Mouse (Mus musculus) megakaryocyte, adult 5-6 weeks (primary cell): ENCODE results near the gene Rps8. TPM values are rescaled to one million over a fixed set of nuclear protein-coding genes. Genes with fewer than 3 reads are reported as not detected.

Experiments used
- total RNA-seq, 2 experiments: library from RNA; stranded (forward) in 1 of 2; stranded (reverse) in 1 of 2; fragments of 153-499, 151-499 nt in 1 of 2; fragments of 221-1000, 200-1000 nt in 1 of 2; gene quantifications; 2 replicates each; pipeline versions ENCODE4 v1.2.3 to v1.2.4; 2015 to 2017

Rps8 gene
- total RNA-seq, 2 experiments from 2014 or later, result 1,065 to 2,625 TPM

Other genes starting within 250 kb of the Rps8 start
- gene Urod, start 161.8 kb downstream of the Rps8 start, total RNA-seq (2015), result 48.9 and 55.7 TPM in 2 replicates
- gene Urod, start 161.8 kb downstream of the Rps8 start, total RNA-seq (2017), result 32.0 and 46.4 TPM in 2 replicates
- 9.5 and 10.1 TPM in 2 replicates for gene Hectd3, start 160.9 kb downstream of the Rps8 start, total RNA-seq (2015)
- gene Hectd3, start 160.9 kb downstream of the Rps8 start, total RNA-seq (2017), result 18.9 and 20.0 TPM in 2 replicates
- gene Eif2b3, start 136.8 kb downstream of the Rps8 start, total RNA-seq (2015), result 10.9 and 18.2 TPM in 2 replicates
- 11.3 and 20.2 TPM in 2 replicates for gene Eif2b3, start 136.8 kb downstream of the Rps8 start, total RNA-seq (2017)
- 0.13 and 0.34 TPM in 2 replicates for gene Ptch2, start 60.2 kb downstream of the Rps8 start, total RNA-seq (2015)
- gene Ptch2, start 60.2 kb downstream of the Rps8 start, total RNA-seq (2017), result 0.08 and 0.11 TPM in 2 replicates
- 5.3 and 5.9 TPM in 2 replicates for gene Btbd19, start 30.5 kb downstream of the Rps8 start, total RNA-seq (2015)
- gene Btbd19, start 30.5 kb downstream of the Rps8 start, total RNA-seq (2017), result 10.4 and 11.1 TPM in 2 replicates
- gene Tctex1d4, start 29.4 kb downstream of the Rps8 start, total RNA-seq (2015), result 2.1 TPM in 1 of 2 replicates, not detected in the other
- 0.53 and 2.8 TPM in 2 replicates for gene Tctex1d4, start 29.4 kb downstream of the Rps8 start, total RNA-seq (2017)
- 4.9 and 6.2 TPM in 2 replicates for gene Plk3, start 22.3 kb downstream of the Rps8 start, total RNA-seq (2015)
- gene Plk3, start 22.3 kb downstream of the Rps8 start, total RNA-seq (2017), result 3.0 and 4.2 TPM in 2 replicates
- gene Kif2c, start 26.4 kb upstream of the Rps8 start, total RNA-seq (2015), result 30.3 and 30.4 TPM in 2 replicates
- gene Kif2c, start 26.4 kb upstream of the Rps8 start, total RNA-seq (2017), result 44.9 and 50.4 TPM in 2 replicates
- gene Tmem53, start 95.7 kb upstream of the Rps8 start, total RNA-seq (2015), result 0.36 and 1.5 TPM in 2 replicates
- gene Tmem53, start 95.7 kb upstream of the Rps8 start, total RNA-seq (2017), result 0.33 and 1.1 TPM in 2 replicates
- 0.36 TPM in 1 of 2 replicates, not detected in the other for gene Armh1, start 95.9 kb upstream of the Rps8 start, total RNA-seq (2015)
- not detected in 2 replicates for gene Armh1, start 95.9 kb upstream of the Rps8 start, total RNA-seq (2017)